Mouse (Mus musculus): Measurements from ENCODE around the gene Nop2.

Nop2 gene

GRCm38 (mm10) chr6:125110927-125111326, 20.8 kb upstream of the Nop2 start:
- DNase-seq: peak; percentile 59

GRCm38 (mm10) chr6:125112553-125112952, 19.2 kb upstream of the Nop2 start:
- DNase-seq: no peak

DNA sequence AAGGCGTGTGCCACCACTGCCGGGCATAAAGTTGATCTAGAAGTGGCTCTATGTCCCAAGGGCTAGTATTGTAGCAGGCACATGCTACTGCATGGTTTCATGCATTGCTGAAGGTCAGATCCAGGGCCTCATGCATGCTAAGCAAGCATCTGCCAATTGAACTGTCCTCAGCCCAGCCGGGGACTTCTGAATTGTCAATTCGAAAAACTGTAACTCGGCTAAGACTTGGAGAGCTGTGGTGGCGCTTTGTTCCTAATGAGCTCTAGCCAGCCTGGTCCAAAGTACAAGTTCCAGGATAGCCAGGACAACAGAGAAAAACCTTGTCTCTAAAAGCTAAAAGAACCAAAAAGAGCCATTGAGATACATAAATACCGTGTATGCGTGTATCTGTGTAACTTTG, 12.3 kb upstream of the Nop2 start:
- no peak for DNase-seq

DNA sequence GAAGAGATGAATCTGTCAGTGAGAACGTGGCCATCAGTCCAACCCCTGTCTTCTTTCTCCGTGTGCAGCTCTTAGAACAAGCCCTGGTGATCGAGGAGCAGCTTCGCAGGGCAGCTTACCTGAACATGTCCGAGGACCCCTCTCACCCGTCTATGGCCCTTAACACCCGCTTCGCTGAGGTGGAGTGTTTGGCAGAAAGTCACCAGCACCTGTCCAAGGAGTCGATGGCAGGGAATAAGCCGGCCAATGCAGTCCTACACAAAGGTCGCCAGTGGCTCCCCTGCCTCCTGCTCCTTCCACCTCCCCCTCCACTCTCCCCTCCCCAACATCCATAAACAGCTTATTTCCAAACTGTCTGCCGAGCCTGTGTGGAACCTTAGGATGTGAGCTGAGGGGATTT, 3.0 kb upstream of the Nop2 start:
- no peak for DNase-seq

DNA sequence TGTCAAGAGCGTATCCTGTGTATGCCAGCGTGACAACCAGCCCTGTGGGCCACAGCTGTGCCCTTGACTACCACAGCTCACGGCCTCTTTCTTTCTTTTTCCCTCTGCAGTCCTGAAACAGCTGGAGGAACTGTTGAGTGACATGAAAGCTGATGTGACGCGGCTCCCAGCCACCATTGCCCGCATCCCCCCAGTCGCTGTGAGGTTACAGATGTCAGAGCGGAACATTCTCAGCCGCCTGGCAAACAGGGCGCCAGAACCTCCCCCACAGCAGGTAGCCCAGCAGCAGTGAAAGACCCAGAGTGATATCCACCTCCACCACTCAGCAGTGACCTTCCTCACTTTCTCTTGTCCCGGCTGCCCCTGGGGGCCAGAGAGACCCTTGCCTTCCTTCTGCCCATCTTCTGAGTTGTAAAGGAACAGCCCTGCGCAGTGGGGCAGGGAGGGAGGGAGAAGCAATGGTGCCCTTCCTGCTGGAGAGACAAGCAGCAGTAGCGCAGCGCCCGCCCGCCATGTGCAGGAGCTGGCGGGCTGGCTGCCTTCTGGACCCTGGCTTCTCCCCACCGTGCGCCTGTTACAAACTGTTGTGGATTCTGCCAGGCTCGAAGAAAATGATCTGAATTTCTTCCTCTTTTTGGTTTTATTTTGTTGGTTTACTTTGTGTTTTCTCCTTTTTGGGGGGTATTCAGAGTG, 1.9 kb upstream of the Nop2 start:
- no peak for DNase-seq

DNA sequence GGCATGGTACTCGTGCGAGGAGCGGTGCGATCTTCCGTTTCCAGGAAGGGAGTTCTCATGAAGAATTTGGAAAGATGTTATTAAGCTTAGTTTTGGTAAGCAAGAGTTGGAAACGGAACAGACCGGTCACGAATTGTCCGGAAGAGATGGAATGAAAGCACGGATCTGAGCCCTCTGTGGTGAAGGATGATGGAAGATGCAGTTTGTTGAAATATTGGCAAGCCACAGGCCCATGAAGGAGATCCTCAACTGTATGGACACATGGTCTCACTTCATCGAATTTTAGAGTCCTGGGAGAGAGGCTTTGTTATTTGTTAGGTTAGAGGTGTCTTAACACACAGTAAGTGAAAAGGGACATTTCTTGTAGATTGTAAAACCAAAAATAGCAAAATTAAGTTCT, 761 bp downstream of the Nop2 start:
- DNase-seq: no peak

- DNase-seq: peak; percentile 77
Observed at GRCm38 (mm10) chr6:125137002-125137671, 5.4 kb downstream of the Nop2 start.

- no peak for DNase-seq
Observed at GRCm38 (mm10) chr6:125139747-125140146, 8.0 kb downstream of the Nop2 start.

GRCm38 (mm10) chr6:125142436-125142835, 10.7 kb downstream of the Nop2 start:
- DNase-seq: no peak

- DNase-seq: no peak
Observed at GRCm38 (mm10) chr6:125143128-125143527, 11.4 kb downstream of the Nop2 start.

GRCm38 (mm10) chr6:125143904-125144303, 12.2 kb downstream of the Nop2 start:
- no peak for DNase-seq

DNA sequence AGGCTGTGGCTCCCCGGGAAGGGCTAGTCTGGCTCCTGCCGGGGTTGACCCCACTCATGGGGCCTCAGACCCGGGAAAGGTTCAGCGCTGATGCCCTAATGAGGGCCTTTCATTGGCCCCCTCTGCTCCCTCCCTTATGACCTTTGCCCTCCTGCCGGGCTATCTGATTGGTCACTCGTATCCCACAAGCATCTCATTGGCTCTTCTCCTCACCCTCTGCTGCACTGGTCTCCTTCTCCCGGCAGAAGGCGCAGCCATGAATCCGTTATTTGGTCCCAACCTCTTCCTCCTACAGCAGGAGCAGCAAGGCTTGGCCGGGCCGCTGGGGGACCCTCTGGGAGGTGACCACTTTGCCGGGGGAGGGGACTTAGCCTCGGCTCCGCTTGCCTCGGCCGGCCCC, 13.3 kb downstream of the Nop2 start, which contains the start of gene Iffo1:
TSS of gene Iffo1 (plus strand) at position 241 of the 400 bp plus-strand sequence.
- peak; percentile 99 for DNase-seq

DNA sequence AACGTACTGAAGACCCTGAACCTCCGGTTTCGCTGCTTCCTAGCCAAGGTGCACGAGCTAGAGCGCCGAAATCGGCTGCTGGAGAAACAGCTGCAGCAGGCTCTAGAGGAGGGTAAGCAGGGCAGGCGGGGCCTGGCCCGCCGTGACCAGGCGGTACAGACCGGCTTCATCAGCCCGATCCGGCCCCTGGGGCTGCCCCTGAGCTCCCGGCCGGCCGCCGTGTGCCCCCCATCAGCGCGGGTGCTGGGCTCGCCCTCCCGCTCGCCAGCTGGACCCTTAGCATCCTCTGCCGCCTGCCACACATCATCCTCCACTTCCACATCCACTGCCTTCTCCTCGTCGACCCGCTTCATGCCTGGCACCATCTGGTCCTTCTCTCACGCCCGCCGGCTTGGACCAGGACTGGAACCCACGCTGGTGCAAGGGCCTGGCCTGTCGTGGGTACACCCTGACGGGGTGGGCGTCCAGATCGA, 13.8 kb downstream of the Nop2 start:
- no peak for DNase-seq

DNA sequence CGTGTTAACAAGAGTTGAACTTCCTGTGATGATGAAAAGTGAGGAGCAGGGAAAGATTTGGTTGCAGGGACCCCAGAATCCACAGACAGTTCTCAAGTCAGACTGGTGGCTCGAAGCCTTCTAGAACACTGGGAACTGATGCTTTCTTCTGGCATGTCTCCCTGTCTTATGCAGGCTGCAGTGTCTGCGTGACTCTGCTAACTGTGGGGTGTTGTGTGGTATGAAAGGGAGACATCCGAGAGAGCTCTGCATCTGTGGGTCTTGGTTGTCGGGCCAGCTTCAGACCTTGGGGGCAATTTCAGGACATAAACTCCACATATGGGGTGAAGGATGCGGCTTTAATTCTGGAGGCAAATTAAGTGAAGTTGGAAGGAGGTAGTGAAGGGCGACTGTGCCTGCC, 14.4 kb downstream of the Nop2 start:
- DNase-seq: no peak

DNA sequence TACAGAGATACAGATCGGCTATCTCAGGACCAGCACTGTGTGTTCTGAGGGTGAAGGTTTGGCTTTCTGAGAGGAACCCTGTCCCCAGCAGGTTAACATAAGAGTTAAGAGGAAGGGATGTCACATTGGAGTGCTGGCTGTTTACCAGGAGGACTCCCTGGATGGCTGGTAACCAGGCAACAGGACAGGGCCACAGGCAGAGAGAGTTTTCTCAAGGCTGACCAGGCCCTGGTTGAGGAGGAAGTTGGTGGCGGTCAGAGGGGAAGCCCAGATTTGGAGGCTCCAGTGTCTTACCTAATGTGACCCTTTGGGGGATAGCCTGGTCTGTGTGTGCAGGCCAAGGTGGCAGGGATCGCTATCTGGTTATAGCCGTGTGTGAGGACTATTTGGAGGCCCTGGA, 15.1 kb downstream of the Nop2 start:
- no peak for DNase-seq

GRCm38 (mm10) chr6:125147329-125147728, 15.6 kb downstream of the Nop2 start:
- peak; percentile 41 for DNase-seq

DNA sequence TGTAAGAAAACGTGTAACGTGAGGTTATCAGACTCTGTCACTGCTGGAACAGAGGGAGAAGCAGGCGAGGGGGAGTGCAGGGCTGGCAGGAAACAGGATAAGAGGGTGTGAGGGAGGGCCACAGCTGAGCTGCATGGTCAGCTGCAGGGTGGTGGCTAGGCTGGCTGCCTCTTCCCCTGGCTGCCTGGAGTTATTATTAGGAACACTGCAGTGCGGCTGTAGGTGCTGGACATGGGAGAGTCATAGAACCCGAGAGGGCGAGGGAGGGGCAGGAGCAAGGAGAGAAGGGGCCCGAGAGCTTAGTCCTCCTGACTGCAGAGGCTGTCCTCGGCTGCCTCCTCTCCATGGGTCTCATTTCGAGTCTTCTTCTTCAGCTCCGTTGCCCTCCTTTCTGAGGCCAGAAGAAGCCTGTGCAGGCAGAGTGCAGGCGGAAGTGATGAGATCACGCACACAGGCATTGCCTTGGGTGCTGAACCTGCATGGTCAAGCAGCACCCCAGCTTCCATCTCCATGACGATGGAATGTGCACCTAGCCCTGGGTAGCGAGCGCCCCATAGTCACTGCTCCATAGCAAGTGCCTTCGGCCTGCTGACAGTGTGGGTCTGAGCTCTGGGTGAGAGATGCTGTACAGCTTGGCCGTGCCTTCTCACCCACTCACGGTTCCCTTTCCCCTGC, 16.7 kb downstream of the Nop2 start:
- no peak for DNase-seq

GRCm38 (mm10) chr6:125148926-125149568, 17.3 kb downstream of the Nop2 start:
- DNase-seq: no peak

- DNase-seq: no peak
Observed at GRCm38 (mm10) chr6:125149569-125149950, 17.9 kb downstream of the Nop2 start.

GRCm38 (mm10) chr6:125152212-125153017, 20.7 kb downstream of the Nop2 start:
- no peak for DNase-seq

DNA sequence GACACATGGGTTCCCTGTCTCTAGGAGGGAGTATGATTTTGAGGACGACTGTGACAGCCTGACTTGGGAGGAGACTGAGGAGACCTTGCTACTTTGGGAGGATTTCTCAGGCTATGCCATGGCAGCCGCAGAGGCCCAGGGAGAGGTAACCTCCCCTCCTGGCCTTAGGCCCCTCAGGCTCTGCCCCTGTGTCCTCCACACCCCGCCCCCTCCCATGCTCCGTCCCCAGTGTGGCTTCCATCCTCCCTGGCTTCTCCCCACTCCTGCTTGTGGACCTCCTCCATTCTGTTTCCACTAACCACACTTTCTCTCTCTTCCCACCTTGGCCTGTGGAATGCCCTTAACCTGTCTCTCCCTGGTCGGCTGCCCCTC, 21.3 kb downstream of the Nop2 start:
- no peak for DNase-seq

DNA sequence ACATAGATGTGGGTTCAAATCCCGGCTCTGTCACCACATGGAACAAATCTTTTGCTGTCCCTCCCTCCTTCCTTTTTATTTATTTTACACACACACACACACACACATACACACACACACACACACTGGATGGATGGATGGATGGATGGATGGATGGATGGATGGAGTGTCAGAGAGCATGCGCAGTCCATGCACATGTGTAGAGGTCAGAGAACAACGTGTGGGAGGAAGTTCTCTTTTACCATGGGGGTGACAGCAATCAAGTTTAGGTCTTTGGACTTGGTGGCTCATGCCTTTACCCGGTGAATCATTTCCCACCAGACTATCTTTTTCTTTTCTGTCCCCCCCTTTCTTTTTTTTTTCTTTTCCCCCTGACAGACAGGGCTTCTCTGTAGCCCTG, 22.0 kb downstream of the Nop2 start:
- no peak for DNase-seq

- peak; percentile 61 for DNase-seq
Observed at GRCm38 (mm10) chr6:125154550-125154949, 22.8 kb downstream of the Nop2 start.

All from retina, postnatal 1 day (tissue).